Mouse (Mus musculus) megakaryocyte-erythroid progenitor cell, adult 5-6 weeks (primary cell): ENCODE results near the gene Nop2. TPM values are rescaled to one million over a fixed set of nuclear protein-coding genes. Genes with fewer than 3 reads are reported as not detected.

Experiments
- total RNA-seq, 2 experiments: library from RNA; stranded (forward) in 1 of 2; stranded (reverse) in 1 of 2; fragments of 200-1000, 215-1000 nt in 1 of 2; fragments of >200 nt in 1 of 2; fragmentation: Nextera tagmentation in 1 of 2; gene quantifications; 2 replicates each; pipeline ENCODE4 v1.2.3; 2014 to 2017

The Nop2 gene
- total RNA-seq, 2 experiments from 2014 or later: 114 to 125 TPM

Other genes with a start within 250 kb of the Nop2 start
- not detected in 2 replicates for gene Cd4, start 243.7 kb upstream of the Nop2 start, total RNA-seq (2014; fragmentation: Nextera tagmentation)
- not detected in 2 replicates for gene Cd4, start 243.7 kb upstream of the Nop2 start, total RNA-seq (2017)
- 0.09 and 0.35 TPM in 2 replicates for gene Lag3, start 220.2 kb upstream of the Nop2 start, total RNA-seq (2014; fragmentation: Nextera tagmentation)
- 1.6 TPM in 1 of 2 replicates, not detected in the other for gene Lag3, start 220.2 kb upstream of the Nop2 start, total RNA-seq (2017)
- gene Ptms, start 211.8 kb upstream of the Nop2 start, total RNA-seq (2014; fragmentation: Nextera tagmentation): 5.3 and 30.7 TPM in 2 replicates
- 21.6 and 22.1 TPM in 2 replicates for gene Ptms, start 211.8 kb upstream of the Nop2 start, total RNA-seq (2017)
- gene Mlf2, start 200.5 kb upstream of the Nop2 start, total RNA-seq (2014; fragmentation: Nextera tagmentation): 103 and 117 TPM in 2 replicates
- 59.2 and 99.1 TPM in 2 replicates for gene Mlf2, start 200.5 kb upstream of the Nop2 start, total RNA-seq (2017)
- gene Cops7a, start 166.4 kb upstream of the Nop2 start, total RNA-seq (2014; fragmentation: Nextera tagmentation): 71.0 and 117 TPM in 2 replicates
- 46.8 and 57.5 TPM in 2 replicates for gene Cops7a, start 166.4 kb upstream of the Nop2 start, total RNA-seq (2017)
- gene Pianp, start 135.2 kb upstream of the Nop2 start, total RNA-seq (2014; fragmentation: Nextera tagmentation): not detected in 2 replicates
- not detected in 2 replicates for gene Pianp, start 135.2 kb upstream of the Nop2 start, total RNA-seq (2017)
- gene Zfp384, start 122.8 kb upstream of the Nop2 start, total RNA-seq (2014; fragmentation: Nextera tagmentation): 67.0 and 86.8 TPM in 2 replicates
- gene Zfp384, start 122.8 kb upstream of the Nop2 start, total RNA-seq (2017): 18.5 and 18.6 TPM in 2 replicates
- gene Ing4, start 92.1 kb upstream of the Nop2 start, total RNA-seq (2014; fragmentation: Nextera tagmentation): 23.6 and 45.9 TPM in 2 replicates
- 43.0 and 51.1 TPM in 2 replicates for gene Ing4, start 92.1 kb upstream of the Nop2 start, total RNA-seq (2017)
- gene Acrbp, start 82.2 kb upstream of the Nop2 start, total RNA-seq (2014; fragmentation: Nextera tagmentation): 8.6 and 16.5 TPM in 2 replicates
- gene Acrbp, start 82.2 kb upstream of the Nop2 start, total RNA-seq (2017): 0.95 and 8.6 TPM in 2 replicates
- not detected in 2 replicates for gene Lpar5, start 64.0 kb upstream of the Nop2 start, total RNA-seq (2014; fragmentation: Nextera tagmentation)
- 4.3 TPM in 1 of 2 replicates, not detected in the other for gene Lpar5, start 64.0 kb upstream of the Nop2 start, total RNA-seq (2017)
- 153 and 188 TPM in 2 replicates for gene Chd4, start 35.9 kb upstream of the Nop2 start, total RNA-seq (2014; fragmentation: Nextera tagmentation)
- 438 and 492 TPM in 2 replicates for gene Chd4, start 35.9 kb upstream of the Nop2 start, total RNA-seq (2017)
- gene Iffo1, start 13.3 kb downstream of the Nop2 start, total RNA-seq (2014; fragmentation: Nextera tagmentation): 18.3 and 22.7 TPM in 2 replicates
- gene Iffo1, start 13.3 kb downstream of the Nop2 start, total RNA-seq (2017): 10.3 and 12.8 TPM in 2 replicates
- gene Gapdh, start 34.6 kb downstream of the Nop2 start, total RNA-seq (2014; fragmentation: Nextera tagmentation): 900 and 1,346 TPM in 2 replicates
- gene Gapdh, start 34.6 kb downstream of the Nop2 start, total RNA-seq (2017): 535 and 806 TPM in 2 replicates
- gene Ncapd2, start 59.8 kb downstream of the Nop2 start, total RNA-seq (2014; fragmentation: Nextera tagmentation): 285 and 384 TPM in 2 replicates
- gene Ncapd2, start 59.8 kb downstream of the Nop2 start, total RNA-seq (2017): 186 and 262 TPM in 2 replicates
- 163 and 194 TPM in 2 replicates for gene Mrpl51, start 59.9 kb downstream of the Nop2 start, total RNA-seq (2014; fragmentation: Nextera tagmentation)
- 120 and 151 TPM in 2 replicates for gene Mrpl51, start 59.9 kb downstream of the Nop2 start, total RNA-seq (2017)
- 14.9 and 25.5 TPM in 2 replicates for gene Vamp1, start 83.6 kb downstream of the Nop2 start, total RNA-seq (2014; fragmentation: Nextera tagmentation)
- 2.3 and 4.9 TPM in 2 replicates for gene Vamp1, start 83.6 kb downstream of the Nop2 start, total RNA-seq (2017)
- gene Tapbpl, start 100.0 kb downstream of the Nop2 start, total RNA-seq (2014; fragmentation: Nextera tagmentation): 2.0 and 3.6 TPM in 2 replicates
- gene Tapbpl, start 100.0 kb downstream of the Nop2 start, total RNA-seq (2017): 4.8 and 8.6 TPM in 2 replicates
- gene Cd27, start 105.1 kb downstream of the Nop2 start, total RNA-seq (2014; fragmentation: Nextera tagmentation): 8.0 and 9.4 TPM in 2 replicates
- 6.6 and 14.3 TPM in 2 replicates for gene Cd27, start 105.1 kb downstream of the Nop2 start, total RNA-seq (2017)
- gene Tuba3a, start 154.1 kb downstream of the Nop2 start, total RNA-seq (2014; fragmentation: Nextera tagmentation): not detected in 2 replicates
- gene Tuba3a, start 154.1 kb downstream of the Nop2 start, total RNA-seq (2017): not detected in 2 replicates
- gene Ltbr, start 182.0 kb downstream of the Nop2 start, total RNA-seq (2014; fragmentation: Nextera tagmentation): 5.2 and 8.8 TPM in 2 replicates
- 6.0 and 7.8 TPM in 2 replicates for gene Ltbr, start 182.0 kb downstream of the Nop2 start, total RNA-seq (2017)
- 1.4 TPM in 1 of 2 replicates, not detected in the other for gene Scnn1a, start 188.8 kb downstream of the Nop2 start, total RNA-seq (2014; fragmentation: Nextera tagmentation)
- gene Scnn1a, start 188.8 kb downstream of the Nop2 start, total RNA-seq (2017): not detected in 2 replicates
- 8.6 and 9.5 TPM in 2 replicates for gene Tnfrsf1a, start 217.5 kb downstream of the Nop2 start, total RNA-seq (2014; fragmentation: Nextera tagmentation)
- 4.7 and 6.3 TPM in 2 replicates for gene Tnfrsf1a, start 217.5 kb downstream of the Nop2 start, total RNA-seq (2017)
- gene Plekhg6, start 248.9 kb downstream of the Nop2 start, total RNA-seq (2014; fragmentation: Nextera tagmentation): not detected in 2 replicates
- not detected in 2 replicates for gene Plekhg6, start 248.9 kb downstream of the Nop2 start, total RNA-seq (2017)